Mouse (Mus musculus) gastrocnemius, adult 8-10 months (tissue): ENCODE data around the gene Slc35a3. TPM values are rescaled to one million over a fixed set of nuclear protein-coding genes. Genes with fewer than 3 reads are reported as not detected.
"Not testable (repeated sequence)": the region's sequence is repeated elsewhere in the genome, so short reads cannot be mapped to it uniquely, and the experiment has no call there.

Source experiments
- DNase-seq, 2 experiments: peaks; one replicate each; pipeline ENCODE4 v3.0.0; 2022; ENCODE audit warnings: low spot score in 2 of 2
- total RNA-seq, 4 experiments: library from RNA; stranded (reverse); gene quantifications; 2 replicates each; pipeline ENCODE4 v1.2.4; 2022

Gene Slc35a3
- total RNA-seq, 4 experiments from 2014 or later: 5.0 to 7.6 (median 5.9) TPM

GRCm38 (mm10) chr3:116701601-116702000 lies 11.0 kb downstream of the Slc35a3 start:
- no peak for DNase-seq

GRCm38 (mm10) chr3:116698786-116699185 lies 13.8 kb downstream of the Slc35a3 start:
- no peak for DNase-seq

GRCm38 (mm10) chr3:116695666-116695985 lies 17.0 kb downstream of the Slc35a3 start:
- DNase-seq: no peak

- DNase-seq: no peak
Measured at GRCm38 (mm10) chr3:116694955-116695665, 17.5 kb downstream of the Slc35a3 start.

GRCm38 (mm10) chr3:116694312-116694711 lies 18.3 kb downstream of the Slc35a3 start:
- no peak for DNase-seq

GRCm38 (mm10) chr3:116681160-116681559 lies 31.5 kb downstream of the Slc35a3 start, which contains the start of gene Gm43191:
Gene Gm43191 (minus strand): TSS chr3:116681260.
- DNase-seq: no peak

- not testable (repeated sequence) for DNase-seq
Measured at GRCm38 (mm10) chr3:116664281-116664680, 48.4 kb downstream of the Slc35a3 start.

DNA sequence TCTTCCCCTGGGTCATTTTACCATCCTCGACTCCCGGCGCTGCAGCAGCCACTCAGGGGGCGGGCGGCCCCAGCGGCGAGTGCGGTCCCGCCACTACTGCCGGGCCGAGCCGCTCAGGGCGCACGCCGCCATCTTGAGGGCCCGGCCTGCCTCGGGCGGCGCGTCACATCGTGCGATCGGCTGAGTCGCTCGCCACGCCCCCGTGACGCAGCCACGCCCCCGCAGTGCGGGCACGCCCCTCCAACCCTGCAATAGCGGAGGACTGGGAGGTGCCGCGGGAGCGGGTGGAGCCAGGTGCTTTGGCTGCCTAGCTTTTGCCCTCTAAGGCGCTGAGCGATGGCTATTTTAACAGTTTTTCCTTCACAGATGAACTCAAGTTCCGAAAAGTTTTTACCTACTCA lies 50.2 kb downstream of the Slc35a3 start, which contains the start of gene Mfsd14a:
TSS of gene Mfsd14a (minus strand) at position 215 of the 401 bp plus-strand sequence.
- peak; percentile 99 for DNase-seq

DNA sequence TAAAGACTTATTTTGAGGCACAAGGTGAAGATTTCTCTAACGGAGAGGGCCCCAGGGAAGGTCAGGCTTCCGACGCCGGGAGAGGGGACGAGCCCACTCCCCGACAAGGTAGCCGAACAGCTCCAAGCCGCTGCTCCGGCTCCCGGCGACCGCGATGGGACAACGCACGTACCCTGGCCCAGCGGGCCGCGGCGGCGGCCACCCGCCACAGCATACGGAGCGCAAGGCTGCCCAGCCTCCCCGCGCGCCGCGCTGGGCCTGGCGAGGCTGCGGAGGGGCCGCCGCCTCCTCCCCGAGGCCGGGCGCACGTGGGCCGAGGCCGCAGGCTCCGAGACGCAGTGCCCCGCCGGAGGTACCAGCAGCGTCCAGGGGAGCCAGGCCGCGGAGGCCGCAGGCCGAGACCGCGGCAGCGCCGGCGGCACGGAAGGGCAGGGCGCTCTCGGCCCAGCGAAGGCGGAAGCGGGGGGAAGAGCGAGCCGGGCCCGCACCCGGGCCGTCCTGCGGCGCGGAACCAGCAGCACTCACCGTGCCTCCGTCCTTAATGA lies 50.7 kb downstream of the Slc35a3 start:
- DNase-seq: no peak

DNA sequence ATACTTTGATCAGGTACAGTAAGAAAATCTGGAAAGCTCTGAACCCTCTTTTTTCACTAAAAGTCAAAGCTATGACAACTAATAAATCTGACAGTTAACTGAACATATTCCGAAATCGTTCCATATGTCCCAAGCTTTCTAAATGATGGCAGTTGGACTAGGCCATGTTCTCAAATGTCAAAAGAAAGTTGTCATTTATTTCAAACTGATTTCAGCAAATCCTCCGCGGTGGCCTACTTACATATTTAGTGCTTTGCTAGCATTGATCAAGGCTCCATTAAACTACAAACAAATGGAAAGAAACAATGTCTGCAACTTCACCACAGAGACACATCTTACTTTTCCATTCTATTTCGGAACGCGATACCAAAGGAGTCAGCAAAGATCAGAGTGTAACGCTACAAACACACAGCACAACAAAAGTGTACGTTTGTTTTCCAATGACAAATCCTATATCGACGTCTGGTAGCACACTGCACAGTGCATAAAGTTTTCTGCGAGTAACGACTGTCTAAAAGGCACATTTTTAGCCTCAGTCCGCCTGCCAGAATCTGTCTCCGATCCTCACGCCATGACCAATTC lies 51.3 kb downstream of the Slc35a3 start:
- DNase-seq: no peak

GRCm38 (mm10) chr3:116659856-116660430 lies 52.7 kb downstream of the Slc35a3 start:
- no peak for DNase-seq

GRCm38 (mm10) chr3:116658928-116659565 lies 53.6 kb downstream of the Slc35a3 start:
- DNase-seq: no peak

- no peak for DNase-seq
Measured at GRCm38 (mm10) chr3:116656184-116656965, 56.3 kb downstream of the Slc35a3 start.

DNA sequence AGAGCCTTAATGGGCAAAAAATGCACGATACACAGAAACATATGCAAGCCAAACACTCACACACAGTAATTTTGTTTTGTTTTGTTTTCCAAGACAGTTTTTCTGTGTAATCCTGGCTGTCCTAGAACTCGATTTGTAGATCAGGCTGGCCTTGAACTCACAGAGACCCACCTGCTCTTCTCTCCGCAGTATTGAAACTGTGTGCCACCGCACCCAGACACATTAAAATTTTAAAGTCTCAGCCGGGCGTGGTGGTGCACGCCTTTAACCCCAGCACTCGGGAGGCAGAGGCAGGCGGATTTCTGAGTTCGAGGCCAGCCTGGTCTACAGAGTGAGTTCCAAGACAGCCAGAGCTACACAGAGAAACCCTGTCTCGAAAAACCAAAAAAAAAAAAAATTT lies 58.6 kb downstream of the Slc35a3 start:
- not testable (repeated sequence) for DNase-seq

GRCm38 (mm10) chr3:116653278-116653945 lies 59.2 kb downstream of the Slc35a3 start:
- DNase-seq: no peak

DNA sequence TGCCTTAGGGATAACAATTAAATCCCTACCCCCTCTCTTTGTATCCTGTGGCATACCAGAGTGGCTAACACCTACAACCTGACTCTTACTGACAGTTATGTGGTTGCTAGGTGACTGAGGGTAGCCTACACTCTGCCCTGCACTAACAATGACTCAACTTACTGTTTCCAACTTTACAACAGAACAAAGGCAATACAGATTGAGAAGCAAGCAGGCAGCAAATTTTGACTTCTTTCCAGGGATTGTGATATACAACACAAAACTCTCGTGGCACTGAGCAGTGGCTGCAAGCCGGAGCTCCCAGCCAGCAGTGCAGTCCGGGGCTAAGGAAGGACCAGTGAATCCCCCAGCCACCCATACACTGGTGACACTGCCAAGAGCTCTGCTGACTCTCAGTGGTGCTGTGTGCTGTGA lies 60.6 kb downstream of the Slc35a3 start:
- DNase-seq: no peak

GRCm38 (mm10) chr3:116650698-116651097 lies 61.9 kb downstream of the Slc35a3 start:
- no peak for DNase-seq

GRCm38 (mm10) chr3:116648805-116649204 lies 63.8 kb downstream of the Slc35a3 start:
- DNase-seq: no peak

GRCm38 (mm10) chr3:116646387-116646786 lies 66.2 kb downstream of the Slc35a3 start:
- DNase-seq: no peak

DNA sequence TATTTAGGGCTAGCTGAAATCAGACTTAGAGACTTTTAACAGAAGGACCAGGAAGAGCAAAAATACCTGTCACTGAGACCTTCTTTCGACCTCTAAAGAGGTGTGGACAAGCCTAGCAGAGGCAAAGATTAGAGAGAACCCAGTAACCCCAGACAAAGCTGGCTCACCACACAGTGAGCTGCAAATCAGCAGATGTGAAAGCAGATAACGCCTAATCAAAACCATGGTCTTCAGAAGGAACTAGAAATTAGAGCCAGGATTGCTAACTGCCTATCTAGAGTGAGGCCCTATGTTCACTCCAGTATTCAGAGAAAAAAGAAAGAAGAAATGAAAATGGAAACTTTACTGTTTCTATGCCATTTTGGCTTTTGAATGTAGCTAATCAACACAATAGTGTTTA lies 70.3 kb downstream of the Slc35a3 start:
- DNase-seq: no peak
